Mouse (Mus musculus) CD4-positive, CD25-positive, alpha-beta regulatory T cell, adult 2 months (primary cell): ENCODE measurements around the gene Olfr891.
"Not testable (repeated sequence)": the region's sequence is repeated elsewhere in the genome, so short reads cannot be mapped to it uniquely, and the experiment has no call there.

Experiments
- DNase-seq: peaks from one replicate; pipeline ENCODE4 v3.0.0-alpha.2; 2012; ENCODE audit warnings: low read depth, low spot score

Gene Olfr891

DNA sequence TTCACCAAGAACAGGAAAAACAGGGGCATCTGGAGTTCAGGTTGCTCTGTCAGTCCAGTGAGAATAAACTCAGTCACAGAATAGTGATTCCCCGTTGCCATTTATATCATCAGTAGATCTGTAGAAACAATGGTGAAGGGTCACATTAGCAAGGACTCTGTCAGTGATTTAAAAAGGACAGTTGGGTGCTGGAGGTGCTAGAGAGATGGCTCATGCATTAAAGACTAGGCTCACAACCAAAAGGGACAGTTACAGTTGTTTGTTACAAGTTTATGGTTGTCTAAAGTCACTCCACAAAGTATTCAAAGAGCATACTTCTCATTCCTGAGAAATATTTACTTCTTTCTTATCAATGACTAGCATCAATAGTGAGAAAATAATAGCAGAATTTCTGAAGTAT is at the start of gene Olfr891:
Gene Olfr891 (minus strand): TSS at position 101 of the 400 bp plus-strand sequence.
- no peak for DNase-seq

DNA sequence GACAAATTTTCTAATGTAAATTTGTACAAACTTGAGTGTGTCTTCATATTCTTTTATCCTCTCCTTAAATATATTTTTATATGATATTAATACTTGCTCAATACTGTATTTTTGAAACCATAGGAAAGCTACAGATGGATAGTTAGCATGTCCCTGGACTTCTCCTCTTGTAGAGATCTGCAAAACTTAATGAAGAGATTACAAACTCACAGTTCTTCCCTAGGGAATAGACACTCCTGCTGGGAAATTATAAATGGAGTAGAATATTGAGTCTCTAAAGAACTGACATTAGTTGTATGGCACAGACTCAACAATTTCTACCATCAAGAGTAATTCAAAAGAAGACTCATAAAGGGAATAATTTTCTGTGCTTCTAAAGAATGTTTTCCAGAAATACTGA is 37.1 kb upstream of the Olfr891 start, which contains the start of gene Olfr894:
Gene Olfr894 (plus strand): TSS at position 301 of the 400 bp plus-strand sequence.
- DNase-seq, result no peak

GRCm38 (mm10) chr9:38208065-38208464 is 27.4 kb upstream of the Olfr891 start, which contains the start of gene Olfr893:
Gene Olfr893, plus strand, starts transcription at chr9:38208365.
- no peak for DNase-seq

DNA sequence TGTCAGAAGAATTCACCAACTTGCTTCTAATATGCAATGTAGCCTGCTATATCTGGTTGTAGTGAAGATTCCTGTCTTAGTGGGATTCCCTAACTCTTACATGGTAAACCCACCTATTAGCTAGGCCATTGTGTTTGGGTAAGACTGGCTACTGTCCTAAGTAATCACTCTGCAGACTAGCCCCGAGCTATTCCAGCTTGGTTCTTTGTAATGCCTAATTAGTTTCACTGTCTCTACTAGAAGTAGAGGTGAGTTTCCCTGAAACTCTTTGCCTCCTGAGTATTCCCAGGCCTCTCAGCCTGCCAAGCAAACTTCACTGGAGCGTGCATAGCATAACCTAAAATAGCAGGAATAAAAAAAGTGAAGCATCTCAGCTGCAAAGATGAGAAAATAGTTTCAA is 12.3 kb downstream of the Olfr891 start:
- DNase-seq, result not testable (repeated sequence)

DNA sequence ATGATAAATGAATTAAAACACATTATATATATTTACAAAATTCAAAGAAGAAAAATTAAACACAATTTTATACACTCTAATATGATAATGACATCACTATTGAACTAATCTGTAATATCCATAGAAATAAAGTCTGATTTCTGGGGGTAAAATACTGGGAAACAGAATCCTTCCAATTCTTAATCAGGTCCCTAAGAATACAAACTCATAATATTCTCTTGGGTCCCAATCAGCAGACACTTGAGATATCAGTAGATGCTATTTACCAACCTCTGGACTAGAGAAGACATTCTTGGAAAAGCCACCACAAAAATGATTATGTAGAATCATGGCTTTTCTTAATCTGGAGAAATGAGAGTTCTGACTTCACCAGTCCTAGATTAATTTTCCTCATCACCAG is 38.4 kb downstream of the Olfr891 start, which contains the start of gene Olfr890:
Gene Olfr890 (plus strand): TSS at position 301 of the 400 bp plus-strand sequence.
- DNase-seq, result no peak
